Mouse (Mus musculus): Measurements from ENCODE around the gene Tmem170. TPM values are rescaled to one million over a fixed set of nuclear protein-coding genes. Genes with fewer than 3 reads are reported as not detected.

Tmem170 gene
- polyA plus RNA-seq, 2 experiments from 2014 or later, result 7.5 to 9.2 TPM

Other genes with a start within 250 kb of the Tmem170 start
- gene Ldhd, start 246.4 kb downstream of the Tmem170 start, polyA plus RNA-seq (2017; shearing (Covaris generic)), result 1 to 10 TPM in 1 of 2 experiments, under 1 TPM in 1; 0.98 to 2.0 TPM
- gene Zfp1, start 233.3 kb downstream of the Tmem170 start, polyA plus RNA-seq (2017; shearing (Covaris generic)), result 10 to 100 TPM; 41.3 to 41.7 TPM
- not detected for gene Ctrb1, start 185.7 kb downstream of the Tmem170 start, polyA plus RNA-seq (2017; shearing (Covaris generic))
- gene Bcar1, start 132.9 kb downstream of the Tmem170 start, polyA plus RNA-seq (2017; shearing (Covaris generic)), result under 1 TPM; 0.27 to 0.42 TPM
- gene Cfdp1, start 22.5 kb downstream of the Tmem170 start, polyA plus RNA-seq (2017; shearing (Covaris generic)), result 100 to 1,000 TPM; 120 to 140 TPM
- not detected for gene Chst5, start 33.7 kb upstream of the Tmem170 start, polyA plus RNA-seq (2017; shearing (Covaris generic))
- gene Tmem231, start 57.1 kb upstream of the Tmem170 start, polyA plus RNA-seq (2017; shearing (Covaris generic)), result 1 to 10 TPM; 2.5 to 3.5 TPM
- gene Gabarapl2, start 64.0 kb upstream of the Tmem170 start, polyA plus RNA-seq (2017; shearing (Covaris generic)), result 100 to 1,000 TPM; 205 to 239 TPM
- gene Adat1, start 115.6 kb upstream of the Tmem170 start, polyA plus RNA-seq (2017; shearing (Covaris generic)), result 1 to 10 TPM; 7.9 to 8.7 TPM
- 100 to 1,000 TPM; 166 to 286 TPM for gene Kars, start 134.6 kb upstream of the Tmem170 start, polyA plus RNA-seq (2017; shearing (Covaris generic))
- gene Terf2ip, start 134.6 kb upstream of the Tmem170 start, polyA plus RNA-seq (2017; shearing (Covaris generic)), result 10 to 100 TPM in 1 of 2 experiments, 1 to 10 TPM in 1; 9.9 to 11.4 TPM
- under 1 TPM; 0.96 to 1.00 TPM for gene Gm6793, start 138.3 kb upstream of the Tmem170 start, polyA plus RNA-seq (2017; shearing (Covaris generic))